Mouse (Mus musculus): ENCODE measurements around the gene Olfr1152. TPM values are rescaled to one million over a fixed set of nuclear protein-coding genes. Genes with fewer than 3 reads are reported as not detected.

The Olfr1152 gene
- total RNA-seq (2014; rRNA removed) (not detected in 2 replicates), polyA plus RNA-seq (2015; fragmentation: Nextera tagmentation; extraction: Ambion mirVana) (not detected in 2 replicates)

DNA sequence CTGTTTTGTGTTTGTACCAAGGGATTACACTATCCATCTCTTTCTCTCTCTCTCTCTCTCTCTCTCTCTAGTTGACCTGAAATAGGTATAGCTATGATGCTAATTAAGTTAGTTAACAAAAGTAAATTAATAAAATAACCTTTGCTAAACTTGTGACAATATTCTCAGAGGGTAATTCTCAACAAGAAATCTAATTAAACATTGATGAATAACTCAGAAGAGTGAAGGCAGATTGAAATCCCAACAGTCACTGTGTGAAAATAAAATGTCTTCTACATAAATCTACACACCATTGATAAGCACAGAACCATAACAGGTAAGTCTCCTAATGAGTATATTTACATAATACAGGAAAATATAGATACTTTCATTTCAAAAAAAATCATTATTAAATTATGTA lies at the start of gene Olfr1152:
Gene Olfr1152 (plus strand): TSS at position 301 of the 400 bp plus-strand sequence.
- ATAC-seq (no peak), DNase-seq (ENCODE audit: low spot score) (no peak)
- Histone ChIP-seq H3K27ac (no peak within 1 kb of the TSS), H3K9me3 (ENCODE audit: low read length) (no peaks in the 10 kb centered on the region), H3K4me3 (ENCODE audit: low read length) (no peak within 1 kb of the TSS), H3K27me3 (ENCODE audit: insufficient read depth, low read length) (no peaks in the 10 kb centered on the region), H3K9ac (replicated peaks; ENCODE audit: low read length) (no peak within 1 kb of the TSS), H3K4me1 (ENCODE audit: insufficient read depth, low read length) (no peaks in the 10 kb centered on the region), H3K36me3 (ENCODE audit: insufficient read depth, low read length) (no peaks in the 10 kb centered on the region), H3K4me2 (ENCODE audit: low read depth, low read length) (no peak within 1 kb of the TSS)
- TF ChIP-seq CTCF (IDR thresholded peaks at IDR 0.05; ENCODE audit: low read depth) = no peak

DNA sequence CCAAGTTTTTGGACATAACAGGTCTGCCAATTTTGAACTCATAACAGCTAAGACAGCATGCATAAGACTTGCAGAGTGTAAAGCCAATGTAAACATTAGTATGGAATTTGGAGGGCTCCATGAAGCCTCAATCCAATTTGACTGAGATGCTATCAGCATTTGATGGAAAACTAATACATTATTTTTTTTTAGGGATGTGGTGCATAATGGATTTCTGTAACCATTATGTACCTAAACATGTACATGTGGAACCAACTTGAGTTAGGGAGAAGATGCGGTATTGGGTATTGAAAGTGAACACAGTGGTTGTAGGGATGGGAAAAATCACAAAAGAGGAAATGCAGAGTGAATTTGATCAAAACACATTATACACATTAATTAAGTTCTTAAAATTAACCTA lies 36.1 kb upstream of the Olfr1152 start, which contains the start of gene Olfr1148:
Gene Olfr1148 (plus strand): TSS at position 301 of the 400 bp plus-strand sequence.
- H3K4me3 ChIP-seq (ENCODE audit: low read length) = no peak within 1 kb of the TSS
- no peak within 1 kb of the TSS for H3K9ac ChIP-seq (replicated peaks; ENCODE audit: low read length)
- ATAC-seq = no peak
- H3K9me3 ChIP-seq (ENCODE audit: low read length) = no peaks in the 10 kb centered on the region
- no peaks in the 10 kb centered on the region for H3K27me3 ChIP-seq (ENCODE audit: insufficient read depth, low read length)
- no peak for TF ChIP-seq CTCF (IDR thresholded peaks at IDR 0.05; ENCODE audit: low read depth)
- 93% methylated on average over 1 of the region's 1 CpGs for WGBS
- H3K4me2 ChIP-seq (ENCODE audit: low read depth, low read length) = no peak within 1 kb of the TSS
- H3K36me3 ChIP-seq (ENCODE audit: insufficient read depth, low read length) = no peaks in the 10 kb centered on the region
- H3K27ac ChIP-seq = no peak within 1 kb of the TSS
- no peaks in the 10 kb centered on the region for H3K4me1 ChIP-seq (ENCODE audit: insufficient read depth, low read length)
- DNase-seq (ENCODE audit: low spot score) = no peak

DNA sequence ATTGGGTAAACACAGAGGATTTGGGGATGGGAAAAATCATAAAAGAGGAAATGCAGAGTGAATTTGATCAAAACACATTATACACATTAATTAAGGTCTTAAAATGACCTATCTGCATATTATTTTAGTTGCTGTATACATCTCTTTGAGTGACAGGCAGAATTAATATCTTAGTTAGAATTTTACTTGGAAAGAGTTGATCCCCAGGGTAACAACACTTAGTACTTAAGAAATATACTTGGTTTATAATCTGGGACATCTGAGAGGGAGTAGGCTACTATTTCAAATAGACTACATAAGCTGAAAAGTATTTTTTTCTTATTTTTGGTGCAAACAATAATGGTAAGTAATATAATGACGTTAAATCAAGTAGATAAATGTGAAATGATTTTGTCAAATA lies 22.6 kb upstream of the Olfr1152 start, which contains the start of gene Olfr1150-ps1:
Gene Olfr1150-ps1 (plus strand): TSS at position 301 of the 400 bp plus-strand sequence.
- Histone ChIP-seq H3K27me3 (ENCODE audit: insufficient read depth, low read length) (no peaks in the 10 kb centered on the region), H3K9ac (replicated peaks; ENCODE audit: low read length) (no peak within 1 kb of the TSS), H3K27ac (no peak within 1 kb of the TSS), H3K9me3 (ENCODE audit: low read length) (no peaks in the 10 kb centered on the region), H3K4me1 (ENCODE audit: insufficient read depth, low read length) (no peaks in the 10 kb centered on the region), H3K4me2 (ENCODE audit: low read depth, low read length) (no peak within 1 kb of the TSS), H3K4me3 (ENCODE audit: low read length) (no peak within 1 kb of the TSS), H3K36me3 (ENCODE audit: insufficient read depth, low read length) (no peaks in the 10 kb centered on the region)
- no peak for TF ChIP-seq CTCF (IDR thresholded peaks at IDR 0.05; ENCODE audit: low read depth)
- ATAC-seq (no peak), DNase-seq (ENCODE audit: low spot score) (no peak)
- WGBS = 76% methylated on average over 1 of the region's 1 CpGs

DNA sequence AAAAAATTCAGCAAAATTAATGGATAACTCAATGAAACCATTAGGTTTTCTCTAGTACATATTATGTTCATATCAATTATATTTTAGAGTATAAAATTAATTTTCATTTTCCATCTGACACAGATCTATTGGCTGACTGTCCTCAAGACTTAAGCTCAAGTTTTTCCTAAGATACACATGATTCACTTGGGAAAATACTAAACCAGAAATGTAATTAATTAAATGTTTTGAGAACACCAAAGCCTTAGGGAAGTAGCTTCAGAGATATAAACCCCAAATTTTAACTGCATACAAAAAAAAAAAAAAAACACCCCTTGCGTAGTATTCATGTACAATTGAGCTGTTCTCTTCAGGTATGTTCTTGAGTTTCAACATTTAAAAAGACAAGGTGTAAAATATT lies 10.7 kb upstream of the Olfr1152 start, which contains the start of gene Olfr1151:
Gene Olfr1151 (plus strand): TSS at position 301 of the 400 bp plus-strand sequence.
- Histone ChIP-seq H3K36me3 (ENCODE audit: insufficient read depth, low read length) (no peaks in the 10 kb centered on the region), H3K4me2 (ENCODE audit: low read depth, low read length) (no peak within 1 kb of the TSS), H3K4me1 (ENCODE audit: insufficient read depth, low read length) (no peaks in the 10 kb centered on the region), H3K27ac (no peak within 1 kb of the TSS), H3K9ac (replicated peaks; ENCODE audit: low read length) (no peak within 1 kb of the TSS), H3K27me3 (ENCODE audit: insufficient read depth, low read length) (no peaks in the 10 kb centered on the region), H3K9me3 (ENCODE audit: low read length) (no peaks in the 10 kb centered on the region), H3K4me3 (ENCODE audit: low read length) (no peak within 1 kb of the TSS)
- 93% methylated on average over 1 of the region's 1 CpGs for WGBS
- no peak for ATAC-seq
- no peak for DNase-seq (ENCODE audit: low spot score)
- no peak for TF ChIP-seq CTCF (IDR thresholded peaks at IDR 0.05; ENCODE audit: low read depth)

DNA sequence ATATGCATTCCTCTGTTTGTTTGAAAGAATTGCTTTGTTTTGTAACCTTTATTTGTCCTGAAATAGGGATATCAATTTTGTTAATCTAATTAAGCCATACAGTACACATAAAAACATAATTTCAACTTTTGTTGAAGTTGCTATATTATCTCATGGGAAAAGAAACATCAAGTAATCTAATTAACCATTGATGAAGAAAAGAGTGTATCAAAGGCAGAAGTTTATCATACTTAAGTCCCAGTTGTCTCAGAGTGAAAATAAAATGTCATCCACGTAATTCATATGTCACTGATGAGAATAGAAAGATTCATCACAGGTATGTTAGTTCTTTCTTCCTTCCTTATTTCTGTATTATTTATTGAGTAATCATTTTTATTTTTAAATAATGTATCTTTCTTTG lies 28.4 kb downstream of the Olfr1152 start, which contains the start of gene Olfr1153:
Gene Olfr1153 (plus strand): TSS at position 301 of the 400 bp plus-strand sequence.
- Histone ChIP-seq H3K27ac (no peak within 1 kb of the TSS), H3K4me3 (ENCODE audit: low read length) (no peak within 1 kb of the TSS), H3K4me2 (ENCODE audit: low read depth, low read length) (no peak within 1 kb of the TSS), H3K27me3 (ENCODE audit: insufficient read depth, low read length) (no peaks in the 10 kb centered on the region), H3K9ac (replicated peaks; ENCODE audit: low read length) (no peak within 1 kb of the TSS), H3K36me3 (ENCODE audit: insufficient read depth, low read length) (no peaks in the 10 kb centered on the region), H3K4me1 (ENCODE audit: insufficient read depth, low read length) (no peaks in the 10 kb centered on the region), H3K9me3 (ENCODE audit: low read length) (no peaks in the 10 kb centered on the region)
- no peak for TF ChIP-seq CTCF (IDR thresholded peaks at IDR 0.05; ENCODE audit: low read depth)
- no peak for ATAC-seq
- WGBS = 75% methylated on average over 1 of the region's 1 CpGs
- DNase-seq (ENCODE audit: low spot score) = no peak

DNA sequence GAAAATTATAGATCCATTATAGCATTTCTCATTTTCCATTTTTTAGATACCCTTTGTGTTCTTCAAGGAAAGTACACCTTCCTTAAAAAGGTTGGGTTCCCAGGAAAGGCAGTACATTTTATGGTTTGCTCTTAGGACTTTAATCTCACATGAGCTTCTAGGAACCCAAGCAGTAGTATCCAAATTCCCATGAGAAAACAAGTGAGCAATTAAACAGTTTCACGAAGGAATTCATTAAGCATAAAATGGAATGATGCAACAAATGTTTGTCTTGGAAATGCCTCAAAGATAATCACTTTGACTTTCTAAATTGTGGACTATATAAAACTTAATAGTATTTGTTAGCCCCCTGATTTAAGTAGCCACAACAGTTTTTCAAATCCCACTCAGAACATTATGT lies 38.8 kb downstream of the Olfr1152 start, which contains the start of gene Olfr1154:
Gene Olfr1154 (minus strand): TSS at position 101 of the 400 bp plus-strand sequence.
- Histone ChIP-seq H3K9me3 (ENCODE audit: low read length) (no peaks in the 10 kb centered on the region), H3K4me3 (ENCODE audit: low read length) (no peak within 1 kb of the TSS), H3K27ac (no peak within 1 kb of the TSS), H3K27me3 (ENCODE audit: insufficient read depth, low read length) (no peaks in the 10 kb centered on the region), H3K4me1 (ENCODE audit: insufficient read depth, low read length) (no peaks in the 10 kb centered on the region), H3K36me3 (ENCODE audit: insufficient read depth, low read length) (no peaks in the 10 kb centered on the region), H3K4me2 (ENCODE audit: low read depth, low read length) (no peak within 1 kb of the TSS), H3K9ac (replicated peaks; ENCODE audit: low read length) (no peak within 1 kb of the TSS)
- 85% methylated on average over 1 of the region's 1 CpGs for WGBS
- TF ChIP-seq CTCF (IDR thresholded peaks at IDR 0.05; ENCODE audit: low read depth) = no peak
- no peak for ATAC-seq
- DNase-seq (ENCODE audit: low spot score) = no peak

Other genes starting within 250 kb of the Olfr1152 start
- gene Olfr1131, start 239.4 kb upstream of the Olfr1152 start, total RNA-seq (2014; rRNA removed) = not detected in 2 replicates
- not detected in 2 replicates for gene Olfr1131, start 239.4 kb upstream of the Olfr1152 start, polyA plus RNA-seq (2015; fragmentation: Nextera tagmentation; extraction: Ambion mirVana)
- not detected in 2 replicates for gene Olfr1132, start 229.0 kb upstream of the Olfr1152 start, total RNA-seq (2014; rRNA removed)
- not detected in 2 replicates for gene Olfr1132, start 229.0 kb upstream of the Olfr1152 start, polyA plus RNA-seq (2015; fragmentation: Nextera tagmentation; extraction: Ambion mirVana)
- not detected in 2 replicates for gene Olfr1133, start 219.1 kb upstream of the Olfr1152 start, total RNA-seq (2014; rRNA removed)
- not detected in 2 replicates for gene Olfr1133, start 219.1 kb upstream of the Olfr1152 start, polyA plus RNA-seq (2015; fragmentation: Nextera tagmentation; extraction: Ambion mirVana)
- not detected in 2 replicates for gene Olfr1134, start 208.0 kb upstream of the Olfr1152 start, total RNA-seq (2014; rRNA removed)
- gene Olfr1134, start 208.0 kb upstream of the Olfr1152 start, polyA plus RNA-seq (2015; fragmentation: Nextera tagmentation; extraction: Ambion mirVana) = not detected in 2 replicates
- not detected in 2 replicates for gene Olfr1135, start 192.8 kb upstream of the Olfr1152 start, total RNA-seq (2014; rRNA removed)
- gene Olfr1135, start 192.8 kb upstream of the Olfr1152 start, polyA plus RNA-seq (2015; fragmentation: Nextera tagmentation; extraction: Ambion mirVana) = not detected in 2 replicates
- not detected in 2 replicates for gene Olfr1136, start 172.5 kb upstream of the Olfr1152 start, total RNA-seq (2014; rRNA removed)
- gene Olfr1136, start 172.5 kb upstream of the Olfr1152 start, polyA plus RNA-seq (2015; fragmentation: Nextera tagmentation; extraction: Ambion mirVana) = not detected in 2 replicates
- not detected in 2 replicates for gene Olfr1137, start 153.3 kb upstream of the Olfr1152 start, total RNA-seq (2014; rRNA removed)
- gene Olfr1137, start 153.3 kb upstream of the Olfr1152 start, polyA plus RNA-seq (2015; fragmentation: Nextera tagmentation; extraction: Ambion mirVana) = not detected in 2 replicates
- gene Olfr1138, start 126.5 kb upstream of the Olfr1152 start, total RNA-seq (2014; rRNA removed) = not detected in 2 replicates
- not detected in 2 replicates for gene Olfr1138, start 126.5 kb upstream of the Olfr1152 start, polyA plus RNA-seq (2015; fragmentation: Nextera tagmentation; extraction: Ambion mirVana)
- not detected in 2 replicates for gene Olfr1140, start 122.7 kb upstream of the Olfr1152 start, total RNA-seq (2014; rRNA removed)
- 0.20 TPM in 1 of 2 replicates, not detected in the other for gene Olfr1140, start 122.7 kb upstream of the Olfr1152 start, polyA plus RNA-seq (2015; fragmentation: Nextera tagmentation; extraction: Ambion mirVana)
- gene Olfr1141, start 112.5 kb upstream of the Olfr1152 start, total RNA-seq (2014; rRNA removed) = not detected in 2 replicates
- gene Olfr1141, start 112.5 kb upstream of the Olfr1152 start, polyA plus RNA-seq (2015; fragmentation: Nextera tagmentation; extraction: Ambion mirVana) = not detected in 2 replicates
- gene Olfr152, start 87.0 kb upstream of the Olfr1152 start, total RNA-seq (2014; rRNA removed) = not detected in 2 replicates
- not detected in 2 replicates for gene Olfr152, start 87.0 kb upstream of the Olfr1152 start, polyA plus RNA-seq (2015; fragmentation: Nextera tagmentation; extraction: Ambion mirVana)
- not detected in 2 replicates for gene Olfr1143, start 65.9 kb upstream of the Olfr1152 start, total RNA-seq (2014; rRNA removed)
- not detected in 2 replicates for gene Olfr1143, start 65.9 kb upstream of the Olfr1152 start, polyA plus RNA-seq (2015; fragmentation: Nextera tagmentation; extraction: Ambion mirVana)
- not detected in 2 replicates for gene Olfr1145, start 56.7 kb upstream of the Olfr1152 start, total RNA-seq (2014; rRNA removed)
- gene Olfr1145, start 56.7 kb upstream of the Olfr1152 start, polyA plus RNA-seq (2015; fragmentation: Nextera tagmentation; extraction: Ambion mirVana) = not detected in 2 replicates
- not detected in 2 replicates for gene Olfr1148, start 36.0 kb upstream of the Olfr1152 start, total RNA-seq (2014; rRNA removed)
- gene Olfr1148, start 36.0 kb upstream of the Olfr1152 start, polyA plus RNA-seq (2015; fragmentation: Nextera tagmentation; extraction: Ambion mirVana) = not detected in 2 replicates
- gene Olfr1150-ps1, start 22.5 kb upstream of the Olfr1152 start, total RNA-seq (2014; rRNA removed) = not detected in 2 replicates
- gene Olfr1150-ps1, start 22.5 kb upstream of the Olfr1152 start, polyA plus RNA-seq (2015; fragmentation: Nextera tagmentation; extraction: Ambion mirVana) = not detected in 2 replicates
- not detected in 2 replicates for gene Olfr1151, start 10.6 kb upstream of the Olfr1152 start, total RNA-seq (2014; rRNA removed)
- gene Olfr1151, start 10.6 kb upstream of the Olfr1152 start, polyA plus RNA-seq (2015; fragmentation: Nextera tagmentation; extraction: Ambion mirVana) = not detected in 2 replicates
- not detected in 2 replicates for gene Olfr1153, start 28.5 kb downstream of the Olfr1152 start, total RNA-seq (2014; rRNA removed)
- gene Olfr1153, start 28.5 kb downstream of the Olfr1152 start, polyA plus RNA-seq (2015; fragmentation: Nextera tagmentation; extraction: Ambion mirVana) = not detected in 2 replicates
- not detected in 2 replicates for gene Olfr1154, start 38.7 kb downstream of the Olfr1152 start, total RNA-seq (2014; rRNA removed)
- gene Olfr1154, start 38.7 kb downstream of the Olfr1152 start, polyA plus RNA-seq (2015; fragmentation: Nextera tagmentation; extraction: Ambion mirVana) = not detected in 2 replicates
- not detected in 2 replicates for gene Olfr1155, start 78.6 kb downstream of the Olfr1152 start, total RNA-seq (2014; rRNA removed)
- not detected in 2 replicates for gene Olfr1155, start 78.6 kb downstream of the Olfr1152 start, polyA plus RNA-seq (2015; fragmentation: Nextera tagmentation; extraction: Ambion mirVana)
- gene Olfr1156, start 86.6 kb downstream of the Olfr1152 start, total RNA-seq (2014; rRNA removed) = not detected in 2 replicates
- not detected in 2 replicates for gene Olfr1156, start 86.6 kb downstream of the Olfr1152 start, polyA plus RNA-seq (2015; fragmentation: Nextera tagmentation; extraction: Ambion mirVana)
- gene Olfr1157, start 101.8 kb downstream of the Olfr1152 start, total RNA-seq (2014; rRNA removed) = not detected in 2 replicates
- not detected in 2 replicates for gene Olfr1157, start 101.8 kb downstream of the Olfr1152 start, polyA plus RNA-seq (2015; fragmentation: Nextera tagmentation; extraction: Ambion mirVana)
- not detected in 2 replicates for gene Olfr74, start 108.2 kb downstream of the Olfr1152 start, total RNA-seq (2014; rRNA removed)
- not detected in 2 replicates for gene Olfr74, start 108.2 kb downstream of the Olfr1152 start, polyA plus RNA-seq (2015; fragmentation: Nextera tagmentation; extraction: Ambion mirVana)
- not detected in 2 replicates for gene Olfr1158, start 123.6 kb downstream of the Olfr1152 start, total RNA-seq (2014; rRNA removed)
- not detected in 2 replicates for gene Olfr1158, start 123.6 kb downstream of the Olfr1152 start, polyA plus RNA-seq (2015; fragmentation: Nextera tagmentation; extraction: Ambion mirVana)
- gene Olfr1160, start 141.8 kb downstream of the Olfr1152 start, total RNA-seq (2014; rRNA removed) = not detected in 2 replicates
- gene Olfr1160, start 141.8 kb downstream of the Olfr1152 start, polyA plus RNA-seq (2015; fragmentation: Nextera tagmentation; extraction: Ambion mirVana) = not detected in 2 replicates
- gene Olfr1161, start 156.3 kb downstream of the Olfr1152 start, total RNA-seq (2014; rRNA removed) = not detected in 2 replicates
- gene Olfr1161, start 156.3 kb downstream of the Olfr1152 start, polyA plus RNA-seq (2015; fragmentation: Nextera tagmentation; extraction: Ambion mirVana) = not detected in 2 replicates
- not detected in 2 replicates for gene Olfr73, start 171.2 kb downstream of the Olfr1152 start, total RNA-seq (2014; rRNA removed)
- gene Olfr73, start 171.2 kb downstream of the Olfr1152 start, polyA plus RNA-seq (2015; fragmentation: Nextera tagmentation; extraction: Ambion mirVana) = not detected in 2 replicates
- gene Olfr1162, start 184.6 kb downstream of the Olfr1152 start, total RNA-seq (2014; rRNA removed) = not detected in 2 replicates
- gene Olfr1162, start 184.6 kb downstream of the Olfr1152 start, polyA plus RNA-seq (2015; fragmentation: Nextera tagmentation; extraction: Ambion mirVana) = not detected in 2 replicates
- gene Olfr1163, start 205.3 kb downstream of the Olfr1152 start, total RNA-seq (2014; rRNA removed) = not detected in 2 replicates
- not detected in 2 replicates for gene Olfr1163, start 205.3 kb downstream of the Olfr1152 start, polyA plus RNA-seq (2015; fragmentation: Nextera tagmentation; extraction: Ambion mirVana)
- not detected in 2 replicates for gene Olfr1164, start 227.5 kb downstream of the Olfr1152 start, total RNA-seq (2014; rRNA removed)
- gene Olfr1164, start 227.5 kb downstream of the Olfr1152 start, polyA plus RNA-seq (2015; fragmentation: Nextera tagmentation; extraction: Ambion mirVana) = not detected in 2 replicates